Mouse (Mus musculus): ENCODE measurements around the gene D17Wsu92e.

DNA sequence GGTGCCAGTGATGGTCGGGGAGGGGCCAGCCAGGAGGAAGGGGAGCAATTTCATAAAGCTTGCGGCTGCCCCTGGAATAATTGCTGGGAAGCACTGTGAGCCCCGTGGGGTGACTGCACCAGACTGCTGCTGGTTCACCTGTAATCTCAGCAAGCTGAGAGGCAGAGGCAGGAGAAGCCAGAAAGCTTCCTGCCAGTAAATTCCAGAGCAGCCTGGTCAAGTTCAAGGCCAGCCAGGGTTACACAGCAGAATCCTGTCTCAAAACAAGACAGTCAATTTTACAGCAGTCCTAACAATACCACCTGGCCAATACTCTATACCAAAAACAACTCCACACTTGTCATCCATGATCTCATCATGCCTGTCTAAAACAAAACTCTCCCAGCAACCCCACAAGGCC is 8.5 kb downstream of the D17Wsu92e start:
- TF ChIP-seq CTCF (IDR thresholded peaks at IDR 0.05; ENCODE audit: low read depth) (no peak), EP300 (IDR thresholded peaks at IDR 0.05; ENCODE audit: low read depth) (no peak)

Measured in liver, embryonic 14.5 days (tissue).